Mouse (Mus musculus) small intestine, adult 2 months (tissue): ENCODE results near the gene Gpr50.

Experiments used
- CTCF ChIP-seq: fragments of 200-500 bp; IDR thresholded peaks from 2 replicates; pipeline ENCODE4 v1.5.1; 2012; ENCODE audit warnings: low read depth, mild to moderate bottlenecking, control low read depth, inconsistent platforms, low read length, moderate library complexity, mixed read lengths; ENCODE audit not compliant: insufficient replicate concordance, insufficient read length; ENCODE audit errors: extremely low read depth
- POLR2A ChIP-seq: fragments of 200-500 bp; IDR thresholded peaks from 2 replicates; pipeline ENCODE4 v1.6.1; 2012; ENCODE audit warnings: low read depth, mild to moderate bottlenecking, control low read depth, inconsistent platforms, low read length, moderate library complexity

DNA sequence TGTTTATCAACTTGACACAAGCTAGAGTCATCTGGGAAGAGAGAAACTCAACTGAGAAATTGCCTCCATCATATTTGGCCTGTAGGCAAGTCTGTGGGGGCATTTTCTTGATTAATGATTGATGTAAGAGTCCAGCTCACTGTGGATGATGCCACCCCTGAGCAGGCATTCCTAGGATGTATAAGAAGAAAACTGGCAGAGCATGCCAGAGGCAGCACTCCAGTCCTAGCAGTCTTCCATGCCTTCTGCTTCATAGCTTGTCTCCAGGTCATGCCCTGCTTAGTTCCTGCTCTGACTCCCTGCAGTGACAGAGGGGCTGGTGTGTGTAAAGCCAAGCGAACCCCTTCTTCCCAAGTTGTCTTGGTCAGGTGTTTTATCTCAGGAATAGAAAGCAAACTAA, 32.3 kb upstream of the Gpr50 start:
- TF ChIP-seq CTCF (no peak), POLR2A (no peak)
